Mouse (Mus musculus): ENCODE measurements around the gene Slc25a51.

DNA sequence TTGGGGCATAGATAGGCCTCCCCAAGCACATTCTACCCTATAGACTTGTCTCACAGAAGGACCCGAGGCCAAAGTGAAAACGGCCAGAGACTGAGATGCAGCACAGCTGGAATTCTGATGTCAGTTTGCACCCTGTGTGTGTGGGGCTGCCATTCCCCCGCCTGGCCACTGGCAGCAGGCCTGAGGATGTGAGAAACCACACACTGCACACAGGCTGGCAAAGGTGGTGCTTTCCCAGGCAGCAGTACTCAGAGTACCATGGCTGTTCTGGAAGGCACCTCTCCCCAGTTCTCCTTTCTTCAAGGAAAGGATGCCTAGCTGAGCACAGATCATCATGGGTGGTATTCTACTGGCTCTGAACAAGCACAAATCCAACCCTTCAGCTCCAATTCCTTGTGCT, 33.7 kb upstream of the Slc25a51 start:
- TF ChIP-seq CTCF (IDR thresholded peaks at IDR 0.05; ENCODE audit: low read depth, low read length), result no peak
- no peak for TF ChIP-seq POLR2A (IDR thresholded peaks at IDR 0.05; ENCODE audit: insufficient read depth, low read length)
- TF ChIP-seq EP300 (IDR thresholded peaks at IDR 0.05; ENCODE audit: insufficient read depth, low read depth, low read length), result no peak
